Mouse (Mus musculus): Measurements from ENCODE around the gene Ccl24. TPM values are rescaled to one million over a fixed set of nuclear protein-coding genes. Genes with fewer than 3 reads are reported as not detected.

Gene Ccl24
- polyA plus RNA-seq, 1 experiment from 2014 or later, result 0.23 TPM

Other genes starting within 250 kb of the Ccl24 start
- 0.15 and 0.21 TPM in 2 replicates for gene Fkbp6, start 223.0 kb downstream of the Ccl24 start, polyA plus RNA-seq (2016; fragmentation: Nextera tagmentation; extraction: Ambion mirVana)
- gene Trim50, start 219.8 kb downstream of the Ccl24 start, polyA plus RNA-seq (2016; fragmentation: Nextera tagmentation; extraction: Ambion mirVana), result not detected in 2 replicates
- gene Nsun5, start 203.1 kb downstream of the Ccl24 start, polyA plus RNA-seq (2016; fragmentation: Nextera tagmentation; extraction: Ambion mirVana), result 27.2 and 33.5 TPM in 2 replicates
- 11.1 and 17.2 TPM in 2 replicates for gene Pom121, start 178.5 kb downstream of the Ccl24 start, polyA plus RNA-seq (2016; fragmentation: Nextera tagmentation; extraction: Ambion mirVana)
- 41.7 and 45.7 TPM in 2 replicates for gene Hip1, start 27.9 kb downstream of the Ccl24 start, polyA plus RNA-seq (2016; fragmentation: Nextera tagmentation; extraction: Ambion mirVana)
- not detected in 2 replicates for gene Ccl26, start 9.5 kb downstream of the Ccl24 start, polyA plus RNA-seq (2016; fragmentation: Nextera tagmentation; extraction: Ambion mirVana)
- 42.9 and 48.7 TPM in 2 replicates for gene Rhbdd2, start 59.6 kb upstream of the Ccl24 start, polyA plus RNA-seq (2016; fragmentation: Nextera tagmentation; extraction: Ambion mirVana)
- 54.4 and 66.8 TPM in 2 replicates for gene Por, start 97.0 kb upstream of the Ccl24 start, polyA plus RNA-seq (2016; fragmentation: Nextera tagmentation; extraction: Ambion mirVana)
- 36.2 and 45.5 TPM in 2 replicates for gene Tmem120a, start 171.4 kb upstream of the Ccl24 start, polyA plus RNA-seq (2016; fragmentation: Nextera tagmentation; extraction: Ambion mirVana)
- 0.14 TPM in 2 replicates for gene Styxl1, start 205.3 kb upstream of the Ccl24 start, polyA plus RNA-seq (2016; fragmentation: Nextera tagmentation; extraction: Ambion mirVana)
- 856 and 984 TPM in 2 replicates for gene Mdh2, start 205.4 kb upstream of the Ccl24 start, polyA plus RNA-seq (2016; fragmentation: Nextera tagmentation; extraction: Ambion mirVana)
- gene Srrm3, start 233.8 kb upstream of the Ccl24 start, polyA plus RNA-seq (2016; fragmentation: Nextera tagmentation; extraction: Ambion mirVana), result 0.26 TPM in 1 of 2 replicates, not detected in the other

Measured in heart, embryonic 10.5 days (tissue).